Mouse (Mus musculus): ENCODE results near the gene Tm7sf2. TPM values are rescaled to one million over a fixed set of nuclear protein-coding genes. Genes with fewer than 3 reads are reported as not detected.
A peak's percentile ranks its signal among the peaks of the same experiment; 100 is the strongest.

Tm7sf2 gene
- polyA plus RNA-seq, 1 experiment from 2014 or later = 26.3 TPM

DNA sequence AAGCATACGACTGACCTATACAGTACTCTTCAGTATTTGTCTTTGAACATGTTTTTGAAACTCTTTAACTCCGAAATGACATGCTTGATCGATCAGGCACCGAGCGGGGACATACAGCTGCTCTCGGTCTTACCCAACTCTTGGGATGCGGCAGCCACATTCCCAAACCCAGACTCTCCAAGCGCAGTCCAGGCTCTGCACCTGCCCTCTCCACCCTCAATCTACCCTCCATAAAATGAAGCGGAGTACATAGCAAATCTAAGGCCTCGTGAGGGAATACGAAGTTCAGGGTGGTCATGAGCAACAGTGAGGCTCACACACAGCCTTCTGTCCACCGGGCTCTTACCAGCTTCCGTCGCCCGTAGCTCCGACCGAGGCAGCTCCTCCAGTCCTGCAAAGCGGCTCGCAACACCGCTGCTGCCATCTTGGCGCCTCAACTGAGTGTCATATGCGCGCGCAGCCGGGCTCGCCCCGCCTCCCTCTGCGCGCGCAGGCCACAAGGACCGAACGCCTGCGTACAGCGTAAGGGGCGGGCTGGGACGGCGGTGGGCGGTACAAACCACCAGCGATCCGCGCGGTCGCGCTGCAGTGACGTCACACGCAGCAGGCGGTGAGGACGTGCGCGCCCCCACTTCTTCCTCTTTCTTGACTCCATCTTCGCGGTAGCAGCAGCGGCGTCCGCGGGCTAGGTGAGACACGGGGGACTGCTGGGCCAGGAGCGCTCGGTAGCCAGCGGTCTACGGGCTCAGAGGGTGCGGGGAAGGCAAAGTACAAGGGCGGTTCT is 10.7 kb downstream of the Tm7sf2 start, which contains the start of the genes Mrpl49 and Fau:
Mrpl49 (minus strand) TSS at position 473 of the 784 bp plus-strand sequence.
Fau (plus strand) TSS at position 532 of the 784 bp plus-strand sequence.
- WGBS = under 1% methylated on average over 61 of the region's 63 CpGs

DNA sequence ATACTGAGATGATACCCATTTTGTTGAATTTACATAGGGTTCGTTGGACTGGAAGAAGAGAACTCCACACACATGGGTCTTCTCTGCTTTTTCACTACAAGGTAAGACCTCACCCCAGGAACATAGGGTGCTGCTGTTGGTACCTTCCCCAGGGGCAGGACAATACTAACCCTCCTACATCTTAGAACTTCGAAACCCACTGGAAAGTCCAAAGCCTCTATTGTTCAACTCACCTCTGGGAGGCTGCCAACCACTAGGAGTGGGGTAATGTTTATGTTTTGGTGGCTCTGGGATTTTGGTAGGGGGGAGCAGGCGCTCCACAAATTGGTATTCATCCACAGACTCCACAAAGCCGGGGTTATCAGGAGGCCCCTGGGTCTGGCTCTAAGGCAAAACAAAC is 11.5 kb downstream of the Tm7sf2 start:
- Histone ChIP-seq H3K4me3 (ENCODE audit: low read depth, low read length) (peak overlapping the region; percentile 86), H3K4me2 (ENCODE audit: low read depth, low read length) (peak overlapping the region; percentile 64), H3K9me3 (replicated peaks; ENCODE audit: control insufficient read depth, low read length) (no peaks in the 10 kb centered on the region), H3K4me1 (ENCODE audit: control insufficient read depth, insufficient read depth, low read length) (no peaks in the 10 kb centered on the region), H3K9ac (replicated peaks; ENCODE audit: low read length) (peak overlapping the region; percentile 60), H3K36me3 (replicated peaks; ENCODE audit: control insufficient read depth, insufficient read depth, low read depth, low read length) (peaks cover 5% of the 10 kb centered on the region), H3K27me3 (ENCODE audit: control insufficient read depth, insufficient read depth, low read length) (no peaks in the 10 kb centered on the region), H3K27ac (replicated peaks; ENCODE audit: low read depth, low read length) (no peak overlapping the region)
- 62% methylated on average over 4 of the region's 4 CpGs for WGBS
- no peak for ATAC-seq (replicated peaks; ENCODE audit: insufficient number of reproducible peaks, low FRiP score, low TSS enrichment, low read depth)
- DNase-seq (ENCODE audit: low spot score) = no peak

More for the DNA sequence above, 10.7 kb downstream of the Tm7sf2 start, which contains the start of the genes Mrpl49 and Fau:
- no peaks in the 10 kb centered on the region for H3K9me3 ChIP-seq (replicated peaks; ENCODE audit: control insufficient read depth, low read length)
- H3K4me1 ChIP-seq (ENCODE audit: control insufficient read depth, insufficient read depth, low read length) = peaks cover 4% of the 10 kb centered on the region
- H3K9ac ChIP-seq (replicated peaks; ENCODE audit: low read length) = peak within 1 kb of the TSS; percentile 87
- H3K27me3 ChIP-seq (ENCODE audit: control insufficient read depth, insufficient read depth, low read length) = no peaks in the 10 kb centered on the region
- DNase-seq (ENCODE audit: low spot score) (peak; percentile 98), ATAC-seq (replicated peaks; ENCODE audit: insufficient number of reproducible peaks, low FRiP score, low TSS enrichment, low read depth) (peak; percentile 77)
- H3K36me3 ChIP-seq (replicated peaks; ENCODE audit: control insufficient read depth, insufficient read depth, low read depth, low read length) = peaks cover 5% of the 10 kb centered on the region
- H3K4me2 ChIP-seq (ENCODE audit: low read depth, low read length) = peak within 1 kb of the TSS; percentile 70
- H3K4me3 ChIP-seq (ENCODE audit: low read depth, low read length) = peak within 1 kb of the TSS; percentile 86
- peak within 1 kb of the TSS; percentile 48; the same call in 1 of the 2 replicates for H3K27ac ChIP-seq (replicated peaks; ENCODE audit: low read depth, low read length)

DNA sequence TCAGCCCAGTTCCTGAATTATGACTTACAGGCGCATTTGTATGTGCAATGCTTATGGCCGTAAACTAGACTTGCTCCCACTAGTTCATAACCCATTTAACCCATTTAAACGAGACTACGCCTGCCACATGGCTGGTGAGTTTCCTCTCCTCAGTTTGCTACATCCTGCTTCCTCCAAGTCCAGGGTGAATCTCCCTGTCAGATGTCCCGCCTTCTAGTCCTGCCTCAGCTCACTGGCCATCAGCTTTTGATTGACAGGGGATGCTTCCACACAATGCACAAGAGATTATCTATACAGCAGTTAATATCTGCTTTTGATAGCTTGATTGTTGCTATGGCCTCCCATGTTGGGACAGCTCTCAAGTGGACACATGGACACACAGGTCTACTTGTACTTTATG is 13.9 kb downstream of the Tm7sf2 start:
- Histone ChIP-seq H3K9me3 (replicated peaks; ENCODE audit: control insufficient read depth, low read length) (no peaks in the 10 kb centered on the region), H3K27me3 (ENCODE audit: control insufficient read depth, insufficient read depth, low read length) (no peaks in the 10 kb centered on the region), H3K27ac (replicated peaks; ENCODE audit: low read depth, low read length) (no peak overlapping the region), H3K4me1 (ENCODE audit: control insufficient read depth, insufficient read depth, low read length) (no peaks in the 10 kb centered on the region), H3K4me3 (ENCODE audit: low read depth, low read length) (no peak overlapping the region), H3K36me3 (replicated peaks; ENCODE audit: control insufficient read depth, insufficient read depth, low read depth, low read length) (peaks cover 18% of the 10 kb centered on the region), H3K9ac (replicated peaks; ENCODE audit: low read length) (no peak overlapping the region), H3K4me2 (ENCODE audit: low read depth, low read length) (no peak overlapping the region)
- DNase-seq (ENCODE audit: low spot score) (no peak), ATAC-seq (replicated peaks; ENCODE audit: insufficient number of reproducible peaks, low FRiP score, low TSS enrichment, low read depth) (no peak)
- whole genome bisulfite sequencing = 89% methylated on average over 5 of the region's 5 CpGs

DNA sequence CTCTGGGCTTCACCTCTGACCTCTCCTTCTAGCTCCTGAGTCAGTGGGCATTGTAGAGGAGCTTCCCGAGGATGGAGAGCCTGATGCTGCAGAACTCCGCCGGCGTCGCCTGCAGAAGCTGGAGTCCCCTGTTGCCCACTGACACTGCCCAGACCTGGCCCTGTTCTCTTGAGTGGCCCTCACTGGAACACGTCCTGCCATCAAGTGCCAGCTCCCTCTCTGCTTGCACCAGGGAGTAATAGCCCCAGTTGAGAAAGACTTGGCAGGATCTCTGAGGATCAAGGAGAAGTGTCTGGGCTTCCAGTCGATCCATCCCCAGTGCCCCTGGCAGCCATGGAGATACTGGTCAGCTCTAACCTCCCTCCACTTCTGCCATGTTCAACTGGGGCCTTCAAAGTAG is 15.7 kb downstream of the Tm7sf2 start:
- peaks cover 22% of the 10 kb centered on the region for H3K36me3 ChIP-seq (replicated peaks; ENCODE audit: control insufficient read depth, insufficient read depth, low read depth, low read length)
- no peak overlapping the region for H3K4me3 ChIP-seq (ENCODE audit: low read depth, low read length)

DNA sequence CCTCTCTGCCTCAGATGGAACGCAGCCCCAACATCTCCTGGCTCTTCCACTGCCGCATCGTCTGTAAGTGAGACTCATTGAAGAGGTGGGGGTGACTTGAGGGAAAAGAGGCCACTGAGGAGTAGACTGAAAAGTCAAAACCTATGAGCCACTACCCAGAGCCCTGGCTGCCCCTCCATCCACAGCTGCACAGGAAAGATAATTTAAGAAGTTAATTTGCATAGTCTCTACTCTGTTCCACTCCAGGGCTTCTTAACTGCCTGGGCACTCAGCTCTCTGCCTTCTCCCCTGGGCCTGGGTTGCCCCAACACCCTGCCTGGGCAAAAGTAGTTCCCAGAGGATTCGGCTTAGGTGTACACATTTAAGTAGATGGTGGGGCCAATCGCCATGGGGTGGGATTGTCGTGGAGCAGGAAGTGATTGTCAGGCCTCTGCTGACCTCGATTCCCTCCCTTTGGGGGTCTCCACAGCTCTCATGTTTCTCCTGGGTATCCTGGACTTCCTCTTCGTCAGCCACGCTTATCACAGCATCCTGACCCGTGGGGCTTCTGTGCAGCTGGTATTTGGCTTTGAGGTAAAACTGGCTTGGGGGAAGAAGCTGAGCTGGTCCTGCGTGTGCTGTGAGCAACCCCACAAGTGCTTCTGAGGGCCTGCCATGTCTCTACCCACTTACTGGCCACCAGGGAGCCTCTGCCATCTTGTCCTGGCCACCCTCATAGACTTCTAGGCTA is 19.3 kb downstream of the Tm7sf2 start:
- ATAC-seq (replicated peaks; ENCODE audit: insufficient number of reproducible peaks, low FRiP score, low TSS enrichment, low read depth) = no peak
- H3K36me3 ChIP-seq (replicated peaks; ENCODE audit: control insufficient read depth, insufficient read depth, low read depth, low read length) = peaks cover 21% of the 10 kb centered on the region

More for the DNA sequence above, 15.7 kb downstream of the Tm7sf2 start:
- 89% methylated on average over 7 of the region's 7 CpGs for WGBS
- Histone ChIP-seq H3K27me3 (ENCODE audit: control insufficient read depth, insufficient read depth, low read length) (no peaks in the 10 kb centered on the region), H3K4me2 (ENCODE audit: low read depth, low read length) (no peak overlapping the region), H3K27ac (replicated peaks; ENCODE audit: low read depth, low read length) (no peak overlapping the region), H3K9me3 (replicated peaks; ENCODE audit: control insufficient read depth, low read length) (no peaks in the 10 kb centered on the region), H3K4me1 (ENCODE audit: control insufficient read depth, insufficient read depth, low read length) (peaks cover 4% of the 10 kb centered on the region; the same call in 1 of the 2 replicates), H3K9ac (replicated peaks; ENCODE audit: low read length) (no peak overlapping the region)
- no peak for ATAC-seq (replicated peaks; ENCODE audit: insufficient number of reproducible peaks, low FRiP score, low TSS enrichment, low read depth)
- no peak for DNase-seq (ENCODE audit: low spot score)

DNA sequence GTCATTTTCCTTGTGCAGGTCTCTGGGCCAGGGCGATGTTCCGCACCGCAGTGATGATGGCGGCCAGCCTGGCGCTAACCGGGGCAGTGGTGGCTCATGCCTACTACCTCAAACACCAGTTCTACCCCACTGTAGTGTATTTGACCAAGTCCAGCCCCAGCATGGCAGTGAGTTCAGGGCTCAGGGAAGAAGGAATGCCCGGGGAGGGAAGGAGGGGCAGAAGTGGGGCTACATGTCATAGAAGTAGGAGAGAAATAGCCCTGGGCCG is 20.3 kb downstream of the Tm7sf2 start:
- peaks cover 17% of the 10 kb centered on the region for H3K36me3 ChIP-seq (replicated peaks; ENCODE audit: control insufficient read depth, insufficient read depth, low read depth, low read length)
- peaks cover 4% of the 10 kb centered on the region; the same call in 1 of the 2 replicates for H3K4me1 ChIP-seq (ENCODE audit: control insufficient read depth, insufficient read depth, low read length)
- peak overlapping the region; percentile 93 for H3K4me3 ChIP-seq (ENCODE audit: low read depth, low read length)
- 86% methylated on average over 8 of the region's 8 CpGs for WGBS
- H3K27me3 ChIP-seq (ENCODE audit: control insufficient read depth, insufficient read depth, low read length) = no peaks in the 10 kb centered on the region
- H3K4me2 ChIP-seq (ENCODE audit: low read depth, low read length) = peak overlapping the region; percentile 93
- ATAC-seq (replicated peaks; ENCODE audit: insufficient number of reproducible peaks, low FRiP score, low TSS enrichment, low read depth) (no peak), DNase-seq (ENCODE audit: low spot score) (no peak)
- H3K27ac ChIP-seq (replicated peaks; ENCODE audit: low read depth, low read length) = no peak overlapping the region
- no peaks in the 10 kb centered on the region for H3K9me3 ChIP-seq (replicated peaks; ENCODE audit: control insufficient read depth, low read length)
- H3K9ac ChIP-seq (replicated peaks; ENCODE audit: low read length) = no peak overlapping the region

More for the DNA sequence above, 19.3 kb downstream of the Tm7sf2 start:
- H3K9me3 ChIP-seq (replicated peaks; ENCODE audit: control insufficient read depth, low read length) = no peaks in the 10 kb centered on the region
- H3K4me3 ChIP-seq (ENCODE audit: low read depth, low read length) = no peak overlapping the region
- no peak overlapping the region for H3K4me2 ChIP-seq (ENCODE audit: low read depth, low read length)
- WGBS = 86% methylated on average over 11 of the region's 11 CpGs
- no peak overlapping the region for H3K9ac ChIP-seq (replicated peaks; ENCODE audit: low read length)
- H3K27ac ChIP-seq (replicated peaks; ENCODE audit: low read depth, low read length) = no peak overlapping the region
- no peaks in the 10 kb centered on the region for H3K27me3 ChIP-seq (ENCODE audit: control insufficient read depth, insufficient read depth, low read length)
- DNase-seq (ENCODE audit: low spot score) = no peak
- H3K4me1 ChIP-seq (ENCODE audit: control insufficient read depth, insufficient read depth, low read length) = peaks cover 4% of the 10 kb centered on the region; the same call in 1 of the 2 replicates

DNA sequence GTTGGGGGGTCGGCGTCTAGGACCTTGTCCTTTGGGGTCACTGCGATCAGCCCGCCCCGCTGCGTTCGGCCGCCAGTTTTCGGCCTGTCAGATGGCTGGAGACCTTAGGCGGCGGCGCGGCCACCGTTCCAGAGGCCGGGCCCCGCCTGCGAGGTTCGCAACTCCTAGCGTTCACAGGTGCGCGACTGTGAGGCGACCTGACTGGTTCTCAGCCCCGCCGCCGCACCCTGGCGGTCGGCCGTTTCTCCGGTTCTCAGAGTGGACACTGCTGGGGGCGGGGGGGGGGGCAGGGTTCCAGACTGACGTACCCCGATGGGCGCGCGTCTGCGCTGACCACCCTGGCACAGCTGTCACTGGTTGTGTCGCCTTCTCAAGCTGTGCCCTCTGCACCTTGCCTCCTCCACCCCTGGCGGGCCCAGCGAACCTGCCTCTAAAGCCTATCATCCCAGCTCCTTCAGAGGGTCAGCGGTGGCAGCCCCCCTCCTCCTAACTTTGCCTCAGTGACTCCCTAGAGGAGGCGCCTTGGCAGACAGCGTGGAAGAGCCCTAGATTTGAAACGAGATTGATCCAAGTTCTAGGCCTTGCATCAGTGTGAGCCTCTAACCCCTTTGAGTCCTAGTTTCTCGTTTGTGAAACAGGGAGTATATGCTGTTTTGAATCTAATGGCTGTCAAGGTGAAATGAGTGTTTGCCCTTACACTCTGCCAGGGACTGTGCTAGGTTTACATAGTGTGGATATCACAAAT is 20.8 kb downstream of the Tm7sf2 start:
- no peak for DNase-seq (ENCODE audit: low spot score)
- Histone ChIP-seq H3K36me3 (replicated peaks; ENCODE audit: control insufficient read depth, insufficient read depth, low read depth, low read length) (peaks cover 17% of the 10 kb centered on the region), H3K9me3 (replicated peaks; ENCODE audit: control insufficient read depth, low read length) (no peaks in the 10 kb centered on the region), H3K4me1 (ENCODE audit: control insufficient read depth, insufficient read depth, low read length) (peaks cover 4% of the 10 kb centered on the region; the same call in 1 of the 2 replicates), H3K27me3 (ENCODE audit: control insufficient read depth, insufficient read depth, low read length) (no peaks in the 10 kb centered on the region), H3K4me3 (ENCODE audit: low read depth, low read length) (peak overlapping the region; percentile 93), H3K27ac (replicated peaks; ENCODE audit: low read depth, low read length) (peak overlapping the region; percentile 99), H3K9ac (replicated peaks; ENCODE audit: low read length) (peak overlapping the region; percentile 92), H3K4me2 (ENCODE audit: low read depth, low read length) (peak overlapping the region; percentile 93)
- 2% methylated on average over 44 of the region's 44 CpGs for WGBS
- ATAC-seq (replicated peaks; ENCODE audit: insufficient number of reproducible peaks, low FRiP score, low TSS enrichment, low read depth) = no peak

All from embryonic facial prominence, embryonic 11.5 days (tissue).